Mouse (Mus musculus) c-Kit-positive CD71-positive TER-119-positive erythroid progenitor cells, embryonic 14.5 days (primary cell): ENCODE data around the gene Gm5269.
A peak's percentile ranks its signal among the peaks of the same experiment; 100 is the strongest.

ENCODE experiments used
- DNase-seq: peaks from one replicate; pipeline ENCODE4 v3.0.0-alpha.2; 2013; ENCODE audit warnings: low spot score

Gene Gm5269

DNA sequence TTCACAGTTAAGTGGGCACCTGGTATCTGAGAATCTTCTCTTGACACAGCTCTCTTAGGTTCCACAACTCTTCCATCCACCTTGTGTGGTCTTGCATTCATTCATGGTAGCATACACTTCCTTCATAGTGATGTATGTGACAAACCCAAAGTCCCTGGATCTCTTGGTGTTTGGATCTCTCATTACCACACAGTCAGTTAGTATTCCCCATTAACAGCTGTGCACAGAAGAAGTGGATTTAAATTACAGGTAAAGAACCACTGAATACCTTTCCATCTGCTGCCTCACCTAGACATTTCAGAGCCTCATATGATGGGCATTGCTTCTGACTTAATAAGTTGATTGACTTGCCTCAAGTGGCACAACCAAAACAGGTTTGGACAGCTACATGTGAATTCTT, at the start of gene Gm5269:
Gene Gm5269 (minus strand): TSS at position 101 of the 400 bp plus-strand sequence.
- no peak for DNase-seq

- DNase-seq: no peak
Observed at GRCm38 (mm10) chr1:45931127-45931526, 41.1 kb upstream of the Gm5269 start.

DNA sequence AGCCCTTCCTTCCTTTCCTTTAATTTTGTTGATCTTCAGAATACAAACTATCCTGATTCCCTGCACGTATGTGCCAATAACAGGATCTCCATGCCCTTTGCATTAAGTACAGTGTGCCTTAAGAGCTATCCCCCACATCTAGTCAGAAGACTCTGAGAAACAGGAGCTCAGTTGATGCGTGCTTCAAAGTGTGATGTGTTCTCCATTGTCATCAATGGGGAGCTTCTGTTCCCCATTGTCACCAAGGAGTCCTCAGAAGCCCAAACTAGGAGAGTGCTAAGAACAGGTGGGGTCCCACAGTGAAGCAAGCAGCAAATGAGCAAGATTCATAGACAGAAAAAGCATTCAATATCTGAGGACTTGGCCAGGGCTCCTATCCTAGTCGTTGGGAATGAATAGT, 36.8 kb upstream of the Gm5269 start:
- no peak for DNase-seq

DNA sequence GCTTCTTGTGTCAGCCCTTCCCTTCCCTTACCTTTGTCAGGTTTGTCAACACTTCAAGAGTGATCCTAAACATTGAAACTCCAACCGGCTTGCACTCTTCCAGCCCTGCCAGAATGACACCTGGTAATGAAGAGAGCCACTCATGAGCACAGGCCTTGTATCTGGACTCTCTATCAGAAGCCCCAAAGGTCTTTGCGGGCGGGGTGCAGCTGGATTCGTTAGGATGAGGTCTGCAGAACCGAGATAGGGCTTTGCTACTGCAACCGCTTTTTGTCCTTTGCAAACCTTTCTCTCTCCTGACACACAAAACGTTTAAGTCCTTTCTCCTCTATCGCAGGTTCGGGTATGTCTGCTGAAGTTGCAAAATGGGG, 36.3 kb upstream of the Gm5269 start, which contains the start of gene Slc40a1:
Gene Slc40a1 (minus strand): TSS at position 131 of the 371 bp plus-strand sequence.
- peak; percentile 87 for DNase-seq

DNA sequence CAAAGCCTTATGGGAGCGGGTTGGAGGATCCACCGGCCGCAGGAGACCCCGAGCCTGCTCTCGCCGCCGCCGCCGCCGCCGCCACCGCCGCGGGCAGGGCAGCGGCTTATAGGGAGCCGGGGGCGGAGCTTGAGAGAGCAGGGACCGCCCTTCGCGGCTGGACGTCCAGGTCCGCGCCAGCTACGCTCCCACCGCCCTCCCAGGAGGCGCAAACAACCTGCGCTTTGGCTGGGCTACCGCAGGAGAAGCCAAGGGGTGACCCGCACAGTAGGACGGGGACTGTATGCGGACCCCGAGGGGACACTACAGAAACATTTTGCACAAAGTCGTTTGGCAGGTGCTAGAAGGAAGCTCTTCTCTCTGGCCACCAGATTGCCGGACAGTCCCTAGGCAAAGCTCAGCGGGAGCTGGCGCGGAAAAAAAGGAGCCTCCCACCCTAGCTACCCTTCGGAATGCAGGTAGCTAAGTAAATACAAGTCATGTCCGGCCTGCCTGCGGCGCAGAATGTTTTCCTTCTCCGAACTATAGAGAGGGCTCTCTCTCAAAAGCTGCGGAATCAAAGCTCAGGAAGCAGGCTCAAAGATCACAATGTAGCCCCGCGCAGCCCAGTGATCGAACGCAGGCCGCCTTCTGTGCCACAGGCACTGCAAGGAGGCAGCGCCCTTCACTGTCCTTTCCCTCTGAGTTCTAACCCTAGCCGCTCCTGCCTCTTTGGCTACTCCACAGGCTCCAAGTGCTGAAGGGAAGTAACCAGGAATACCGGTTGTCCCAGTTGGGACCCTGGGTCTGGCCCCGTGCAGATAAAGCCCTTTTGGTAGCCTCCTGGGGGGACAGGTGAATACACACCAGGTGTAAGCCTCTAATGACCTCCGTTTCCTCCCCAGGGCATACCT, 35.7 kb upstream of the Gm5269 start:
- peak; percentile 74 for DNase-seq

DNA sequence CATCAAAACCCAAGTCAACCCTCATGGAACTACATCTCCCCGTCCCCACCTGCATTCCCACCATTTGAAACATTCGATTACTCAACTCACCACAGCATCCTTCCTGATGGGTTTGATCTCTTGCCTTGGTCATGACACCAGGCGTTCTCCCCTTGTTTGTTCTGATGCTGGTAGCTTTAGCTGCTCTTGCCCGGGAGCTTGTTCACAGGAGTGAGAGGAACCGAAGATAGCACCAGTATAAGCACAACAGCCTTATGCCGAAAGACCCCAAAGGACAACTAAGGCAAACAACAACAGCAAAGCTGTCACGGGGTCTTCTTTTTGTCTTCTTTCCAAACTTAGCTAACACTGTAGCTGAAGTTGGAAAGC, 35.0 kb upstream of the Gm5269 start:
- peak; percentile 29 for DNase-seq

DNA sequence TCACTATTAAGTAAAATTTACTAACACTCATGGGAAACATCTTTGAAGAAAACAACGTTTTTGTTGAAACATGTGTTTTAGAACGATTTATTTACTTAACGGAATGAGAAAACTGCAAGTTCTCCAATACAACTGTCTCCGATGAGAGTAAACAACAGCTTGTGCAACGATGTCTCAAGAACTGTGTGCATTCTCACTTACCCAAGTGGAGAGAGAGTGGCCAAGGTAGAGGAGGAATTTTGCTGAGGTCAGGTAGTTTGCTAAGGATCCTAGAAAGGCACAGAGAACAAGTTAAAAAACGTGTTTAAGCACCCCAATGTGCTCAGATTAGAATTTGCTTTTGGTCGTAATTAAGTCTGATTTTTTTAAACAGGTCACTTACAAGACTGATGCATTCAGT, 34.4 kb upstream of the Gm5269 start:
- DNase-seq: no peak

DNA sequence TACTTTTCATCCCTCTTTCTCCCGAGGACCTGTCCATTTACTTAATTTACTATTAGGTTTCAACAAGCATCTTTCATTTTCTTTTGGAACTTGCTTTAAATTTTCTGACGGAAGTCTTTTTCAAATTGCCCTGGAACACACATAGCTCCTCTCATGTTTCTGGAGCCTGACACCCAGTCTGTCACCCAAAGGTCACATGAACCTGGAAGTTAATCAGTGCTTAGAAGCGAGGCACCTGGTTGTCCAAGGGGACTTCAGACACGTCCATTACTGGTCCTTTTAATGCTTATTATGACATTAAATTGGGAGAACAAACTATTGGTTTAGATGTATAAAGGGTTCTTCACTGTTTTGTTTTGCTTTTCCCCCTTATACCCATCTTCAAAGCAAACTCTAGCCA, 33.2 kb upstream of the Gm5269 start:
- no peak for DNase-seq

- DNase-seq: no peak
Observed at GRCm38 (mm10) chr1:45920703-45921102, 30.6 kb upstream of the Gm5269 start.

DNA sequence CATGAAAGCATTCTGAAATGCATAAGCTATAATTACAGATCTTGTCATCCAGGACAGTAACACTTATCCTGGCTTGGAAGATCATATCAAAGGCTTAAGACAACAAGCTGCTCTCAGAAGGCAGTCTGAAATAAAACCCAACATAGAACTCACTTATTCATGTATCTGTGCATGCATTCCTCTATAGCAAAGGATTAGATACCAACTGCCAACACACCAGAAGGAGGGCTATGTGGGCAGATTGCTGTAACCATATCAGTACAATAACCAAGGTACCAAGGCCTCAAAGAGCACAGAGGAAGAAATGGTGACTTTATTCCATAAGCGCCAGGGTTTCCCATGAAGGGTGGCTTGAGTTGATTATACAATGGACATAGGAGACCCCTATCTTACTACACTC, 29.7 kb upstream of the Gm5269 start:
- DNase-seq: no peak

DNA sequence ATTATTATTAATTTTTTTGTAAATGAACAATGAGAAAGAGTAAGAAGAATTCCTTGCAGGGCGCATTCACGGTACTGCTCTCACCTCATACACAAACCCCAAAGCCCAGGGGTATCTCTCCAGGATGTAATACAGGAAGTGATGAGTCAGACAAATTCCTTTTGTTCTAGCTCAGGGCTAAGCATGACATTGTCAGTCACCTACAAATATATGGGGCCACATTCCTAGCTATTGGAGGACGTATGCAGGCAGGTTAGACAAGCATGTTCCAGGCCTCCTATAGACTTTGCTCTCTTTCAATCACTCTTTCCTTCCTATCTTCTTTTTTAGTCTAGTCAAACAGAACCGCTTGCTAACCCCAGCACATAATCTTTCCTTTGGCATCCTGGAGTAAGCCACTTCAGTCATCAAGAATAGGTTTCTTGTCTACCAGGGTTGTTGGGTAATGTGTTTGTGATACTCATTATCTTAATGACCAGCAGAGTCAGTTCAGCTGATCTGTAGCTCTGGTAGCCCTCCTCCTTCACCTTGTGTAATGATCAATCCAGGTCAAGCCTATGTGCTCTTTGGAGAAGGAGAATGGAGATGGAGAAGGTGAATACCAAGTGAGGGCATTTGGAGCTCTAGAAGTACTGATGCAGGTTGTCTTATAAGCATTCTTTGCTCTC, 27.2 kb upstream of the Gm5269 start:
- DNase-seq: no peak

DNA sequence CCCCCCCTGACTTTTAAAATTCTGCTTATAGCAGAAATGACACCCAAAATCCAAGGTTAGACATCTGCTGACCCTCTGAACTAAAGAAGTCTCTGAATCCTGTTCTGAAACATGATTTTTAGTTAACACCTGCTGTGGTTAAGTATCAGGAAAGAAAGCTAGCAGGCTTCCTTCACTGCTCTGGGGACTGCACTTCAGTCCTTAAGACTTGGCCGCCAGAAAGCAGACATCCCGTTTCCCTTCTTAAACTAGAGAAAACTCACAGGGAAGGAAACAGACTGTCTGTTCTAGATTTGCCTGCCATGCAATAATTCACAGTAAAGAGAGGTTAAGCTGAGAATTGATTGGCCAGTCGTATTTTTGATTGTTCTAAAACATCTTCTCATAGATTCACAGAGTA, 26.1 kb upstream of the Gm5269 start:
- no peak for DNase-seq

DNA sequence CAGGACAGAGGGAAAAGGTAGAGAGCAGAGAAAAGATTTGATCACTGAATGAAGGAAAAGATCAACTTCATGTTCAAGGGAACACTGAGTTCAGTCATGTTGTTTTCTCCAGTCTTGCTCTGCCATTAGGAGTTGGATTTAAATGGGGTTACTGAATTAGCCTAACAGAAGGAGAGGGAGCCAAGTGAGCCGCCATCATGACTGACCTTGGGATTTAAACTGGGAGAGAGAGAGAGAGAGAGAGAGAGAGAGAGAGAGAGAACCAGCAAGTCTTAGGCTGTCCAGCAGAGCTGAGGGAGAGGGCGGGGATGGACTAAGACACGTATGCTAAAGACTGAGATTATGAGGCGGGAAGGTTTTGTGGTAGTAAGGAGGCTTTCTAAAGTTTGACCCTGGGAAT, 24.2 kb upstream of the Gm5269 start:
- DNase-seq: no peak

GRCm38 (mm10) chr1:45905107-45905821, 15.2 kb upstream of the Gm5269 start:
- no peak for DNase-seq

- DNase-seq: no peak
Observed at GRCm38 (mm10) chr1:45904161-45904560, 14.1 kb upstream of the Gm5269 start.

- no peak for DNase-seq
Observed at GRCm38 (mm10) chr1:45898044-45898443, 8.0 kb upstream of the Gm5269 start.

DNA sequence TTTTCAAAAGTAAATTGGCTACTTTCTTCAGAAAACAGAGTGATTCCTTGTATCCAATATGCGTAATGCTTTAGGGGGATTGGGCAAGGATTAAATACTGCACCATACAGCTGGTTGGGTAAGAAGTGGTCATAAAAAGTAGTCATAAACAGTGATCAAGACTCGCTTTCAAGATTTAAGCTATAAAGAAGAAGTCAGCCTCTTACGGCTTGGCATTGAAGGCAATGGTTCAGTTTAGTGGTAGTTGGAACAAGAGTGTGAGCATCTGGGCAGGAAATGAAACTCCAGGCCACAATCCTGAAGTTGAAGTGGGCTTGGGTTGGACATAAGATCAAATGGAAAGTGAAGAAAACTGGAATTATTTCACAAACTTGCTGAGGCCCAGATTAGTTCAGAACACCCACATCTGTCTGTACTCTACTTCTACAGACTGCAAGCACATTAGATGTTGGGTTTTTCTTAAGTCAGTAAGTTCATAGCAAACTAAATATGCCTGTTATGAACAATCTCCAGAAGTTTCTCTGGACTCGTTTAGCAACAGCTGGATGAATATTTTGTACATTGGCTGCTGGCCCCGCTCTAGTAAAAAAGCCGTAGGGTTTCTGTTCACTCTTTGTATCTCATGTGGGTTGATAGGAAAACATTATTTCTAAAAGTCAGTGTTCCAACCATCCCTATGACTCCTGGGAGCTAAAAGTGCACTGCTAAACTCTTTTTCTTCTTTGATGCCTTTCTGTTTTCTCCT, 4.3 kb upstream of the Gm5269 start:
- no peak for DNase-seq

- DNase-seq: no peak
Observed at GRCm38 (mm10) chr1:45891986-45892385, 1.9 kb upstream of the Gm5269 start.

- DNase-seq: no peak
Observed at GRCm38 (mm10) chr1:45886800-45887199, 3.3 kb downstream of the Gm5269 start.

DNA sequence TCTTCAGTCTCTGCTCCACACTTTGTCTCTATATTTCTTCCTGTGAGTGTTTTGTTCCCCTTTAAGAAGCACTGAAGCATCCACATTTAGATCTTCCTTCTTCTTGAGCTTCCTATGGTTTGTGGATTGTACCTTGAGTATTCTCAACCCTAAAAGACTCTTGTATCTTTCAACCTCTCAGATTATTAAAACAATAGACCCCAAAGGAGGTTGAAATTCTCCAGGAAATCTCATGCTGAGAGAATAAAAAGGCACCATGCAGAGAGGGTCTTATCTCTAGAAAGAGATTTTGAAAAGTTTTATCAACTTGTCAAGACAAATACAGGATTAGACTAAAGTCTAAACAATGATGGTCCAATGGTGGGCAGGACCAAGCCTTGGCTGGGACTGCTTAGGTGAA, 6.7 kb downstream of the Gm5269 start:
- no peak for DNase-seq

DNA sequence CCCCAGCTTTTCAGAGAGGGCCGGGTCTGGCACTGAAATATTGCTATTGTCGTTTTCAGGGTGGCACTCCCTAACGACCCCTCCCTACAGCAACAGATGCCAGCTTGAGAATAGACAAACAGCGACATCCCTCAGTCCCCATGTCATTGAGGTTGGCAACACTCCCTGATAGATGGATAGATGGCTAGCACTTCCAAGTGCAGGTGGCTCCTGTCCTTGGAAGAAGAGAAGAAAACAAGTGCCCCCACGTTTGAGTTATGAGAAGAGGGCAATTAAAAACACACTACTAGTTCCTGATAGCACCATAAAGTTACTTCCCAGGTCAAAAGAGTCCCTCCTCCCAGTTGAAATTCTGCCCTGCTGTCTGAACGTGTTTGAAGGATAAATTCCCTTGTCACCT, 8.0 kb downstream of the Gm5269 start:
- DNase-seq: no peak

DNA sequence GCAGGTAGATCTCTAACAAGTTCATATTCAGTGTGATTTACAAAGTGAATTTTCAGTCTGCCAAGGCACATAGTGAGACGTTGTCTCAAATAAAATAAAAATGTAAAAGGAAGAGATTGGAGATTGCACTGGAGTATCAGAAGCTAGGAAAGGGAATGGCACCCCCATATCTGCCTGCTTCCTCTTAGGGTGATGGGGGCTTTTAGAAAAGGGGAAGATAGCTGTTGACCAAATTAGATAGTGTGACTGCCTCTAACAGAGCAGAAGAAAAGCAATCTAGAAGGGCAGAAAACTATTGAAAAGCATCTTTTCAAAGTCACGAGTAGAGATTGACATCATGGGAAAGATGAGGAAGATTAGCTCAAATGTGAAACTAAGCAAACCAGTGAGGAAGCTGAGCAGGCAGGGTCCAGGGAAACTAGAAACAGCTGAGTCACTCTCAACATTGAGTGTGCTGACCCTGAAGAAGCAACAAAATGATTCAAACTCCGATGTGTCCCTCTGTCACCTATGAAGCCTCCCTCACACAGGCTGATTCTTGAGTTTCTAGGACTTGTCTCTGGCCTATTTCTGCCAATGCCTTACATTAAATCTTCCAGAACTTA, 8.7 kb downstream of the Gm5269 start:
- no peak for DNase-seq
